9 mouse cellular contexts compared by ENCODE assay signal in the genomic region with DNA sequence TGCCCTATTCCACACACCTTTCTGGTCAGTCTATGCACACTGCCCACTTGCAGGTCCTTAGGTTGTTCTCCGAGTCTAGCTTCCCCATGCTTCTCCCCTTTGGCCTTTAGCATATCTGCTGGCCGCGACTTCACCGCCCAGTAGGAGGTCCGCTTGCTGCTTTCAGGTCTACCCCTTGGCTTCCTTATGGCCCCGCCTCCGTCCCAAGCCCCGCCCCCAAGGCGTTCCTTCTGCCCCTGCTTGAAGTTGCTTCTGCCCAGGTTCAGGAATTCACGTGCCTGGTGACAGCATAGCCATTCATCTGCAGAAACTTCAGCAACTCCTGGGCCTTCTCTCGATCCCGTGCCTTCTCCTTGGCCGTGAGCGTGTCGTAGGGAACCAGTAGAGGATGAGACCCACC. TPM values are rescaled to one million over a fixed set of nuclear protein-coding genes. Genes with fewer than 3 reads are reported as not detected.
DNase-seq lines count a peak whose midpoint lies in the region; ATAC-seq and TF ChIP-seq lines count a peak whose summit lies in the region.
"Had no signal": no experiment of that assay in that cellular context is flagged by ENCODE, and none has a peak within 500 bp of the region (broad histone marks: within the 10 kb centered on the region; RNA-seq: fewer than 3 reads in every experiment).

No protein-coding gene starts in this region.

- no peaks in the 10 kb centered on the region for H3K36me3 ChIP-seq in liver, postnatal 0 days (replicated peaks; ENCODE audit: insufficient read depth, low read length)
- H3K36me3 ChIP-seq: heart, embryonic 15.5 days had no signal

- H3K4me2 ChIP-seq in liver, postnatal 0 days (ENCODE audit: low read depth, low read length), result no peak overlapping the region
- H3K4me2 ChIP-seq: heart, embryonic 15.5 days had no signal

- peaks cover 21% of the 10 kb centered on the region; the same call in 1 of the 2 replicates for H3K27me3 ChIP-seq in liver, postnatal 0 days (ENCODE audit: insufficient read depth, low read length)

- no peak overlapping the region for H3K9ac ChIP-seq in liver, postnatal 0 days (replicated peaks)
- H3K9ac ChIP-seq: heart, embryonic 15.5 days had no signal

- peak; percentile 13 for DNase-seq in CD4-positive, CD25-positive, alpha-beta regulatory T cell, adult 2 months (ENCODE audit: low read depth, low spot score)
- peak; percentile 15 to 26 for DNase-seq in urinary bladder, postnatal 36 days (ENCODE audit: low spot score in 2 of 2)
- DNase-seq in urinary bladder, postnatal 4 days (ENCODE audit: low spot score in 2 of 2), result no peak
- peak; percentile 55 for DNase-seq in liver, postnatal 0 days
- peak; percentile 84 for DNase-seq in yolk sac, embryonic 10.5 days (ENCODE audit: low spot score)
- no peak for DNase-seq in left cerebral cortex, adult 8-10 months (ENCODE audit: low spot score in 2 of 2)
- no peak for DNase-seq in cerebellum, adult 18-20 months

- no peaks in the 10 kb centered on the region for H3K4me1 ChIP-seq in liver, postnatal 0 days (ENCODE audit: insufficient read depth)

- no peak for ATAC-seq in CD4-positive, CD25-positive, alpha-beta regulatory T cell, adult 4 months
- no peak for ATAC-seq in liver, postnatal 0 days

- WGBS in liver, postnatal 0 days (ENCODE audit: insufficient replicate concordance), result 17% methylated on average over 15 of the region's 15 CpGs

- no peaks in the 10 kb centered on the region for H3K9me3 ChIP-seq in liver, postnatal 0 days (ENCODE audit: low read length)
- H3K9me3 ChIP-seq: heart, embryonic 15.5 days had no signal

- no peak for TF ChIP-seq CTCF in liver, postnatal 0 days (IDR thresholded peaks at IDR 0.05; ENCODE audit: low read depth)

- no peak overlapping the region for H3K4me3 ChIP-seq in liver, postnatal 0 days (ENCODE audit: low read depth, low read length)
- H3K4me3 ChIP-seq: heart, embryonic 15.5 days had no signal

- no peak overlapping the region for H3K27ac ChIP-seq in liver, postnatal 0 days (ENCODE audit: low read depth)
- H3K27ac ChIP-seq: heart, embryonic 15.5 days had no signal

- no peak for TF ChIP-seq EP300 in liver, postnatal 0 days (IDR thresholded peaks at IDR 0.05; ENCODE audit: low read depth)

RNA-seq across cellular contexts. Expression of gene Ryr1, which starts 57.2 kb away (rescaled TPM):
- under 1 TPM in 1 of 2 experiments, not detected in 1; 0.05 TPM for polyA plus RNA-seq in CD4-positive, CD25-positive, alpha-beta regulatory T cell, adult 4 months (2017; shearing (Covaris generic))
- 0.09 and 0.33 TPM in 2 replicates for polyA plus RNA-seq in liver, postnatal 0 days (2015; fragmentation: Nextera tagmentation; extraction: Ambion mirVana)
- 10 to 100 TPM in 1 of 4 experiments, 1 to 10 TPM in 3; 7.0 to 10.5 (median 9.2) TPM for total RNA-seq in left cerebral cortex, adult 8-10 months (2022)

Comparison
In these comparisons a context has a peak if more than half of its experiments do, and no peak if none do; other contexts are left out.
1. DNase-seq: peak in CD4-positive, CD25-positive, alpha-beta regulatory T cell, adult 2 months (single experiment), urinary bladder, postnatal 36 days (2 of 2), liver, postnatal 0 days (single experiment) and yolk sac, embryonic 10.5 days (single experiment); none in urinary bladder, postnatal 4 days (0 of 2), left cerebral cortex, adult 8-10 months (0 of 2) and cerebellum, adult 18-20 months (0 of 2).